Mouse (Mus musculus): ENCODE data around the gene Raver1.

Gene Raver1

GRCm38 (mm10) chr9:21081127-21081526, 10.7 kb downstream of the Raver1 start:
- TF ChIP-seq GATA4 (IDR thresholded peaks at IDR 0.05; ENCODE audit: insufficient replicate concordance, low read length) = no peak

GRCm38 (mm10) chr9:21075625-21076024, 16.2 kb downstream of the Raver1 start:
- no peak for TF ChIP-seq GATA4 (IDR thresholded peaks at IDR 0.05; ENCODE audit: insufficient replicate concordance, low read length)

- TF ChIP-seq GATA4 (IDR thresholded peaks at IDR 0.05; ENCODE audit: insufficient replicate concordance, low read length) = no peak
These were observed 17.6 kb downstream of the Raver1 start for GRCm38 (mm10) chr9:21074173-21074572.

- TF ChIP-seq GATA4 (IDR thresholded peaks at IDR 0.05; ENCODE audit: insufficient replicate concordance, low read length) = peak; percentile 45; the same call in 1 of the 2 replicates
These were observed 18.6 kb downstream of the Raver1 start, which contains the start of the genes Gm49373 and Fdx1l for GRCm38 (mm10) chr9:21073044-21073840. Gm49373 (minus strand) TSS chr9:21073096. Fdx1l (minus strand) TSS chr9:21073614.

GRCm38 (mm10) chr9:21072641-21073040, 19.2 kb downstream of the Raver1 start:
- TF ChIP-seq GATA4 (IDR thresholded peaks at IDR 0.05; ENCODE audit: insufficient replicate concordance, low read length) = no peak

DNA sequence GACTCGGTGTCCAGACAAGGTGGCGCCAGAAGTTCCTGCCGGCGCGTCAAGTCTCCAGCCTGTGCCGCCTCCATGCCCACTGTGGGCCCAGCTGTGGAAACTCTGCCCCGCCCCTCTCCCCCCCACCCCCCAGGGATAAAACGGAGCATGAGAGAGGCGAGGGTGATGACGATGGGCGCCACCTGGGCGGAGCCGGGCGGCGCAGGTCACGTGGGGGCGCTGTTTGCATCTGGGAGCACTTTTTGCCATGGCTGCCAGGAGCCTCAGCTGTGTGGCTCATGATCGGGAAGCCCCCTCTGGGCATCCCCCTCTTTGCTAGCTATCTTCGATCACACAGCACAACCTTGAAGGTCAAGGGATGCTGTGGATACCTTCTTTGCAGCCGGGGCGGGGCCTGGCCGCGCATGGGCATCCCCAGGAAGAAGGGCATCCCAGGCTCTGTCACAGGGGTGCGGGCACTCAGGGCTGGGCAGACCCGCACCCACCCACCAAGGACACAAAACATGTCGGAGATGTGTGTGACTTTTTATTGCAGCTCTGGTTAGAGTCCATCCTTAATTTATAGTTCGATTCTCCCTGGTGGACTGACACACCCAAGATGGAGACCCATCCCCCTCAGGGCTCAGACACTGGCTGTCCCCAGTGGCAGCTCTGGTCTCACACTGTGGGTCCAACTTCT, 24.7 kb downstream of the Raver1 start, which contains the start of gene Zglp1:
Gene Zglp1 (minus strand): TSS at position 88 of the 679 bp plus-strand sequence.
- TF ChIP-seq GATA4 (IDR thresholded peaks at IDR 0.05; ENCODE audit: insufficient replicate concordance, low read length) = no peak

- TF ChIP-seq GATA4 (IDR thresholded peaks at IDR 0.05; ENCODE audit: insufficient replicate concordance, low read length) = no peak
These were observed 28.9 kb downstream of the Raver1 start for GRCm38 (mm10) chr9:21062928-21063327.

DNA sequence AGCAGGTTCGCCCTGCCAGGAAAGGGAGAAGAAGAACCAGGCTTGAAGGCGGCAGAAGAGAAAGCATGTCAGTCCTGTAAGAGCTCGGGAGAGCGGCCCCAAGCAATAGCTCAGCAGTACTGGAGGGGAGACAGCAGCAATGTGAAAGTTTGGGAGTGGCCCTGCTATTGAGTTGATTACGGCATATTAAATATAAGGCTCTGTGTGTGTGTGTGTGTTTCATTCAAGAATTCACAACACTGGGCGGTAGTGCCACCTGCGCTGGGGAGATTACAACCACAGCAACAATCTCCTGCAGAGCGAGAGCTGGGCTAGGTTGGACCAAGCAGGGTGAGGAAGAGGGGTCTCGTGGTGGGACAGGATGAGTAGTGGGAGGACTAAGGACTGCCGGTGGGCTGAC, 40.2 kb downstream of the Raver1 start:
- TF ChIP-seq GATA4 (IDR thresholded peaks at IDR 0.05; ENCODE audit: insufficient replicate concordance, low read length) = no peak

GRCm38 (mm10) chr9:21045235-21045634, 46.6 kb downstream of the Raver1 start:
- no peak for TF ChIP-seq GATA4 (IDR thresholded peaks at IDR 0.05; ENCODE audit: insufficient replicate concordance, low read length)

DNA sequence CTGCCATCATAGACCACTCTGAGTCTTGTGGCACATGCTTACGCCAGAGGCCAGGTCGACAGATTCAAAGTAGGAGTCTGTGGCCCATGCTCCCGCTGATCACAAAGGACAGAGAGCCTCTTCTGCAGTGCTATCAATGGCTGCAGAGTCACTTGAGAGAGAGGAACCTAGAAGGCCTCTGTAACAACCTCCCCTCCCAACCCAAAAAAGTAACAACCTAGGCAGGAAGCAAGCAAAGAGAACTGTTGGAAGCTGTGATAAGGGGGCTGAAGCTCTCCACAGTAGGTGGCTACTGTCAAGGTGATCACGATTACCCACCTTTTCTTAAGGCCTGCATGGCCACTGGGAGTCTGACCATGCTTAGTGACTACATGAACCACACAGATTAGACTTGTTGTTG, 48.2 kb downstream of the Raver1 start:
- no peak for TF ChIP-seq GATA4 (IDR thresholded peaks at IDR 0.05; ENCODE audit: insufficient replicate concordance, low read length)

GRCm38 (mm10) chr9:21041308-21041707, 50.5 kb downstream of the Raver1 start:
- TF ChIP-seq GATA4 (IDR thresholded peaks at IDR 0.05; ENCODE audit: insufficient replicate concordance, low read length) = no peak

GRCm38 (mm10) chr9:21039779-21040178, 52.0 kb downstream of the Raver1 start:
- no peak for TF ChIP-seq GATA4 (IDR thresholded peaks at IDR 0.05; ENCODE audit: insufficient replicate concordance, low read length)

DNA sequence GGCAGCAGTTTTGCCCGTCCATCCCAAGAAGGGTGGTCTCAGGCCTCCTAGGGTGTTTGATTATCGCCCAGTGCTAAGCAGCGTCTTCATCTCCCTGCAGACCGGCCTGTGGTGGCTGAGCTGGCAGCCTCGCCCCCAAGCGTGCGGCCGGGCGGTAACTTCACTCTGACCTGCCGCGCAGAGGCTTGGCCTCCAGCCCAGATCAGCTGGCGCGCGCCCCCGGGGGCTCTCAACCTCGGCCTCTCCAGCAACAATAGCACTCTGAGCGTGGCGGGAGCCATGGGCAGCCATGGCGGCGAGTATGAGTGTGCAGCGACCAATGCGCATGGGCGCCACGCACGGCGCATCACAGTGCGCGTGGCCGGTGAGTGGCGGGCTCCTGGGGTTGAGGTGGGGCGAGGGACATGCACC, 54.3 kb downstream of the Raver1 start:
- no peak for TF ChIP-seq GATA4 (IDR thresholded peaks at IDR 0.05; ENCODE audit: insufficient replicate concordance, low read length)

DNA sequence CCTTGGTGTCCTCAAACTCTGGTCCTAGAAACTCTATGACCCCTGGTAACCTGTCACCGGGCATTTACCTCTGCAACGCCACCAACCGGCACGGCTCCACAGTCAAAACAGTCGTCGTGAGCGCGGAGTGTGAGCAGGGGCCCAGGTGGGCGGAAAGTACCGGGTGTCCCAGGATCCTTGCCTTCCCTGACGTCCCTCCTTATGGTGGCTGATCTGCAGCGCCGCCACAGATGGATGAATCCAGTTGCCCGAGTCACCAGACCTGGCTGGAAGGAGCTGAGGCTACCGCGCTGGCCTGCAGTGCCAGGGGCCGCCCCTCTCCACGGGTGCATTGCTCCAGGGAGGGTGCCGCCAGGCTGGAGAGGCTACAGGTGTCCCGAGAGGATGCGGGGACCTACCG, 55.1 kb downstream of the Raver1 start:
- no peak for TF ChIP-seq GATA4 (IDR thresholded peaks at IDR 0.05; ENCODE audit: insufficient replicate concordance, low read length)

DNA sequence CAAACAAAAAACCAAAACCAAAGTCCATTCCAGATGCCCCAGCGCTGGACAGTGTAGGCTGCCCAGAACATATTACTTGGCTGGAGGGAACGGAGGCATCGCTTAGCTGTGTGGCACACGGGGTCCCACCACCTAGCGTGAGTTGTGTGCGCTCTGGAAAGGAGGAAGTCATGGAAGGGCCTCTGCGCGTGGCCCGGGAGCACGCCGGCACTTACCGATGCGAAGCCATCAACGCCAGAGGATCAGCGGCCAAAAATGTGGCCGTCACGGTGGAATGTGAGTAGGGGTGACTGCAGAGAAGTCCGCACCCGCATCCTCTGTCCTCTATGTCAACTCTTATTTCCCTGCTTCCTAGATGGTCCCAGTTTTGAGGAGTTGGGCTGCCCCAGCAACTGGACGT, 55.6 kb downstream of the Raver1 start:
- TF ChIP-seq GATA4 (IDR thresholded peaks at IDR 0.05; ENCODE audit: insufficient replicate concordance, low read length) = no peak

DNA sequence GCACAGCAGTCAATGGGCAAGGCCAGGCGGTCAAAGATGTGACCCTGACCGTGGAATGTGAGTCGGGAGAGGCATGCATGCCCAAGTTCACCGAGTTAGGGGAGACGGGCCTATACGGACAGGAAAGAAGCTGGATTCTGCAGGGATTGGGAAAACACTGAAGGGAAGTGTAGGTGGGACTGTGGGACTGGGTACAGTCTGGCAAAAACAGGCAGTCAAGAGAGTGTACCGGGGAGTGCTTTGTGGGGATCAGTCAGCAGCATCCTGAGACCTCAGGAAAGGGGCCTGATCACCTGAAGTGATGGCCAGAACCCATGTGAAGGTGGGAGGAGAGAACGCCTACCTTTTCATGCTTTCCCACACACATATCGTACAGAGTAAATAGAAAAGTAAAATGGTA, 56.2 kb downstream of the Raver1 start:
- no peak for TF ChIP-seq GATA4 (IDR thresholded peaks at IDR 0.05; ENCODE audit: insufficient replicate concordance, low read length)
